Mouse (Mus musculus): ENCODE measurements around the gene Olfr292. TPM values are rescaled to one million over a fixed set of nuclear protein-coding genes. Genes with fewer than 3 reads are reported as not detected.

The Olfr292 gene
- polyA plus RNA-seq (2012; rRNA removed): not detected in 2 replicates

GRCm38 (mm10) chr7:86688030-86688429 is at the start of gene Olfr292:
TSS of gene Olfr292 (plus strand) at chr7:86688330.

GRCm38 (mm10) chr7:86648761-86649160 is 39.4 kb upstream of the Olfr292 start, which contains the start of gene Olfr293:
TSS of gene Olfr293 (plus strand) at chr7:86649061.

Other genes starting within 250 kb of the Olfr292 start
- gene Olfr299, start 228.4 kb upstream of the Olfr292 start, polyA plus RNA-seq (2012; rRNA removed): not detected in 2 replicates
- not detected in 2 replicates for gene Olfr298, start 195.8 kb upstream of the Olfr292 start, polyA plus RNA-seq (2012; rRNA removed)
- gene Olfr297, start 168.4 kb upstream of the Olfr292 start, polyA plus RNA-seq (2012; rRNA removed): not detected in 2 replicates
- not detected in 2 replicates for gene Olfr295, start 104.5 kb upstream of the Olfr292 start, polyA plus RNA-seq (2012; rRNA removed)
- not detected in 2 replicates for gene Olfr294, start 71.7 kb upstream of the Olfr292 start, polyA plus RNA-seq (2012; rRNA removed)
- gene Olfr293, start 39.3 kb upstream of the Olfr292 start, polyA plus RNA-seq (2012; rRNA removed): not detected in 2 replicates
- gene Folh1, start 87.6 kb downstream of the Olfr292 start, polyA plus RNA-seq (2012; rRNA removed): not detected in 2 replicates
- gene Vmn2r77, start 106.7 kb downstream of the Olfr292 start, polyA plus RNA-seq (2012; rRNA removed): not detected in 2 replicates
- gene Vmn2r78, start 226.8 kb downstream of the Olfr292 start, polyA plus RNA-seq (2012; rRNA removed): not detected in 2 replicates

All from stomach, adult 2 months (tissue).